Mouse (Mus musculus): ENCODE measurements around the gene Tapbpl. TPM values are rescaled to one million over a fixed set of nuclear protein-coding genes. Genes with fewer than 3 reads are reported as not detected.
"Not testable (repeated sequence)": the region's sequence is repeated elsewhere in the genome, so short reads cannot be mapped to it uniquely, and the experiment has no call there.

Tapbpl gene
- polyA plus RNA-seq (2012; rRNA removed) = 6.3 TPM in 2 replicates

- WGBS = 3% methylated on average over 16 of the region's 16 CpGs
- peak; percentile 67 to 71 for DNase-seq
- Histone ChIP-seq H3K4me3 (replicated peaks; ENCODE audit: insufficient read depth, low read depth, low read length) (peak within 1 kb of the TSS; percentile 74), H3K27ac (ENCODE audit: insufficient read depth, low read length) (peak within 1 kb of the TSS; percentile 85), H3K27me3 (ENCODE audit: control insufficient read depth, insufficient read depth, low read length) (no peaks in the 10 kb centered on the region), H3K4me1 (ENCODE audit: control insufficient read depth, insufficient read depth, low read length) (peaks cover 9% of the 10 kb centered on the region; the same call in 1 of the 2 replicates)
- TF ChIP-seq POLR2A (IDR thresholded peaks at IDR 0.05; ENCODE audit: borderline replicate concordance, insufficient read depth, low read length) (peak; percentile 41; the same call in 1 of the 2 replicates), CTCF (IDR thresholded peaks at IDR 0.05; ENCODE audit: borderline replicate concordance, insufficient read depth, low read depth, low read length) (no peak)
Measured at GRCm38 (mm10) chr6:125231117-125232044, at the start of gene Tapbpl. Gene Tapbpl, minus strand, starts transcription at chr6:125231860.

GRCm38 (mm10) chr6:125279729-125280128 lies 48.1 kb upstream of the Tapbpl start:
- H3K4me3 ChIP-seq (replicated peaks; ENCODE audit: insufficient read depth, low read depth, low read length) = no peak overlapping the region
- 72% methylated on average over 8 of the region's 8 CpGs for WGBS
- no peak overlapping the region for H3K27ac ChIP-seq (ENCODE audit: insufficient read depth, low read length)
- TF ChIP-seq POLR2A (IDR thresholded peaks at IDR 0.05; ENCODE audit: borderline replicate concordance, insufficient read depth, low read length) (no peak), CTCF (IDR thresholded peaks at IDR 0.05; ENCODE audit: borderline replicate concordance, insufficient read depth, low read depth, low read length) (no peak)
- H3K27me3 ChIP-seq (ENCODE audit: control insufficient read depth, insufficient read depth, low read length) = no peaks in the 10 kb centered on the region
- no peaks in the 10 kb centered on the region for H3K4me1 ChIP-seq (ENCODE audit: control insufficient read depth, insufficient read depth, low read length)
- DNase-seq = no peak

DNA sequence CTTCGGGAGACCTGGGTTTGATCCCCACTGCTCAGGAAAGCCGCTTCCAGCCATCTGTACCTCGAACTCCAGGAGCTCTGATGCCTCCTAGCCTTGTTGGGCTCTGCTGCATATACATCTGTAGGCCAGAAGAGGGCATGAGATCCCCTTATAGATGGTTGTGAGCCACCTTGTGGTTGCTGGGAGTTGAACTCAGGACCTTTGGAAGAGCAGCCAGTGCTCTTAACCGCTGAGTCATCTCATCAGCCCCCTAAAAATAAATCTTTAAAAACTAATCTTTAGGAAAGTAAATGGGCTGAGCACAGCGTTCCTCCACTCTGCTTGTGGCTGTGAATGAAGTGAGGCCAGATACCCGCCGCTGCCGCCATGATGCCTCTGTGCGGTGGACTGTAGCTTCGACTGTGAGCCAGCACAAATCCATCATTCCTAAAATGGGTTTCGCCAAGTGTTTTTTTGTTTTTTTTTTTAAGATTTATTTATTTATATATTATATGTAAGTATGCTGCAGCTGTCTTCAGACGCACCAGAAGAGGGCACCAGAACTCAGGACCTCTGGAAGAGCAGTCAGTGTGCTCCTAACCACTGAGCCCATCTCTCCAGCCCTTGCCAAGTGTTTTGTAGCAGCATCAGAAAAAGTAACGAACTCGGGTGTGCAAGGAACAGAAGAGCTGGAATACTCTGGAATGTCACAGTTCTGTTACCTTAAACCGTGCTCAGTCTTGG lies 43.3 kb upstream of the Tapbpl start:
- Histone ChIP-seq H3K27me3 (ENCODE audit: control insufficient read depth, insufficient read depth, low read length) (no peaks in the 10 kb centered on the region), H3K27ac (ENCODE audit: insufficient read depth, low read length) (no peak overlapping the region), H3K4me1 (ENCODE audit: control insufficient read depth, insufficient read depth, low read length) (0 out of 2 replicates have a peak, but pooled peaks cover 3% of the 10 kb centered on the region), H3K4me3 (replicated peaks; ENCODE audit: insufficient read depth, low read depth, low read length) (no peak overlapping the region)
- TF ChIP-seq CTCF (IDR thresholded peaks at IDR 0.05; ENCODE audit: borderline replicate concordance, insufficient read depth, low read depth, low read length) = peak; percentile 24; the same call in 1 of the 2 replicates
- TF ChIP-seq POLR2A (IDR thresholded peaks at IDR 0.05; ENCODE audit: borderline replicate concordance, insufficient read depth, low read length) = no peak
- WGBS = 51% methylated on average over 15 of the region's 15 CpGs
- no peak for DNase-seq

DNA sequence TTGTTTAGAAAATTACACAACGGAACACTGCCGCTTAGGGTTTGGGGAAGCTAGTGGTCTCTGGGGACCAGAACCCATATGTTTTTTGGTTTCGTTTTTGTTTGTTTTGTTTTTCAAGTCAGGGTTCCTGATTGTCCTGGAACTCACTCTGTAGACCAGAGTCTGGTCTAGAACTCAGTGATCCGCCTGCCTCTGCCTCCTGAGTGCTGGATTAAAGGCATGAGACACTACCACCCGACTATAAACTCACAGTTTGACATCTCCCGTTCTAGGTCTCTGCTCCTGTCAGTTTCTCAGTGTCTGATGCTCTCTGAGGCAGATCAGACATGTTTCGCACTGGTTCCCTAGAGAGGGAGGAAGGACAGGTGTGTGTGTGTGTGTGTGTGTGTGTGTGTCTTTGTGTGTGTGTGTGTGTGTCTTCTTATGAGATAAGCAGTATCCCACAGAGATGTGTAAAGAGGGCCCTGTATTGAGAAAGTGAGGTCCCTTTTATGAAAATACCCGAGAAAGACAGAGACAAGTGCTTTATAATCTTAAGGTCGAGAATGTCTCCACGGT lies 40.6 kb upstream of the Tapbpl start:
- no peak for DNase-seq
- TF ChIP-seq CTCF (IDR thresholded peaks at IDR 0.05; ENCODE audit: borderline replicate concordance, insufficient read depth, low read depth, low read length) (no peak), POLR2A (IDR thresholded peaks at IDR 0.05; ENCODE audit: borderline replicate concordance, insufficient read depth, low read length) (no peak)
- Histone ChIP-seq H3K27me3 (ENCODE audit: control insufficient read depth, insufficient read depth, low read length) (no peaks in the 10 kb centered on the region), H3K4me3 (replicated peaks; ENCODE audit: insufficient read depth, low read depth, low read length) (no peak overlapping the region), H3K4me1 (ENCODE audit: control insufficient read depth, insufficient read depth, low read length) (0 out of 2 replicates have a peak, but pooled peaks cover 3% of the 10 kb centered on the region), H3K27ac (ENCODE audit: insufficient read depth, low read length) (no peak overlapping the region)
- 75% methylated on average over 10 of the region's 10 CpGs for WGBS

- TF ChIP-seq CTCF (IDR thresholded peaks at IDR 0.05; ENCODE audit: borderline replicate concordance, insufficient read depth, low read depth, low read length) (peak; percentile 96), POLR2A (IDR thresholded peaks at IDR 0.05; ENCODE audit: borderline replicate concordance, insufficient read depth, low read length) (no peak)
- 0 out of 2 replicates have a peak overlapping the region, but pooled peaks have one; percentile 10 for H3K27ac ChIP-seq (ENCODE audit: insufficient read depth, low read length)
- WGBS = 13% methylated on average over 17 of the region's 17 CpGs
- H3K27me3 ChIP-seq (ENCODE audit: control insufficient read depth, insufficient read depth, low read length) = no peaks in the 10 kb centered on the region
- peak; percentile 92 to 94 for DNase-seq
- H3K4me1 ChIP-seq (ENCODE audit: control insufficient read depth, insufficient read depth, low read length) = 0 out of 2 replicates have a peak, but pooled peaks cover 3% of the 10 kb centered on the region
- peak overlapping the region; percentile 11 for H3K4me3 ChIP-seq (replicated peaks; ENCODE audit: insufficient read depth, low read depth, low read length)
Measured at GRCm38 (mm10) chr6:125271455-125272227, 40.0 kb upstream of the Tapbpl start.

DNA sequence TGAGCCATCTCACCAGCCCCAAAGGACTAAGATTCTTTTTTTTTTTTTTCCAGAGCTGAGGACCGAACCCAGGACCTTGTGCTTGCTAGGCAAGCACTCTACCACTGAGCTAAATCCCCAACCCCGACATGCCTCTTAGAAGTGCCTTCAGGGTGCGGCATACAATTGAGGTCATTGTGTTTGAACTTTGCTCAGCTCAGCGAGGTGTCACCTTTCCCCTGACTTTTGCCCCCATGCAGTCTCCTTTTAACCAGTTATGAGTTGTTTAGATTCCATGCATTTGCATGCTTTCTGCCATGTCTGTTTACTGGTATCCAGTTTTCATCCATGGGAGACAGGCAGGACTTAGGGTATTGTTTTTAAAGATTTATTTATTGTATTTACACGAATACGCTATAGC lies 37.1 kb upstream of the Tapbpl start:
- 0 out of 2 replicates have a peak, but pooled peaks cover 3% of the 10 kb centered on the region for H3K4me1 ChIP-seq (ENCODE audit: control insufficient read depth, insufficient read depth, low read length)
- TF ChIP-seq CTCF (IDR thresholded peaks at IDR 0.05; ENCODE audit: borderline replicate concordance, insufficient read depth, low read depth, low read length) = no peak
- H3K27ac ChIP-seq (ENCODE audit: insufficient read depth, low read length) = no peak overlapping the region
- H3K27me3 ChIP-seq (ENCODE audit: control insufficient read depth, insufficient read depth, low read length) = no peaks in the 10 kb centered on the region
- WGBS = 54% methylated on average over 6 of the region's 6 CpGs
- H3K4me3 ChIP-seq (replicated peaks; ENCODE audit: insufficient read depth, low read depth, low read length) = no peak overlapping the region
- DNase-seq = no peak

- H3K27me3 ChIP-seq (ENCODE audit: control insufficient read depth, insufficient read depth, low read length) = no peaks in the 10 kb centered on the region
- no peak overlapping the region for H3K4me3 ChIP-seq (replicated peaks; ENCODE audit: insufficient read depth, low read depth, low read length)
- 0 out of 2 replicates have a peak, but pooled peaks cover 3% of the 10 kb centered on the region for H3K4me1 ChIP-seq (ENCODE audit: control insufficient read depth, insufficient read depth, low read length)
- 86% methylated on average over 3 of the region's 3 CpGs for WGBS
- DNase-seq = no peak
- H3K27ac ChIP-seq (ENCODE audit: insufficient read depth, low read length) = no peak overlapping the region
- no peak for TF ChIP-seq POLR2A (IDR thresholded peaks at IDR 0.05; ENCODE audit: borderline replicate concordance, insufficient read depth, low read length)
- TF ChIP-seq CTCF (IDR thresholded peaks at IDR 0.05; ENCODE audit: borderline replicate concordance, insufficient read depth, low read depth, low read length) = no peak
Measured at GRCm38 (mm10) chr6:125267469-125267868, 35.8 kb upstream of the Tapbpl start.

DNA sequence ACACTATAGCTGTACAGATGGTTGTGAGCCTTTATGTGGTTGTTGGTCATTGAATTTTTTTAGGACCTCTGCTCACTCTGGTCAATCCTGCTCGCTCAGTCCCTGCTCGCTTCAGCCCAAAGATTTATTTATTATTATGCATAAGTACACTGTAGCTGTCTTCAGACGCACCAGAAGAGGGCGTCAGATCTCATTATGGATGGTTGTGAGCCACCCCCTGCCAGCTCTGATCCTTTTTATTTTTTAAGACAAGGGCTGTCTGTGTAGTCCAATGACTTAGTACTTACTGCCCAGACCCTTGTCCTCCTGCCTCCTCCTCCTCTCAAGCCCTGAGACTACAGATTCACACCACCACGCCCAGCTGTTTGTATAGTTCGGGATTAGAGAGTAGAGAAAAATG lies 34.9 kb upstream of the Tapbpl start:
- H3K4me3 ChIP-seq (replicated peaks; ENCODE audit: insufficient read depth, low read depth, low read length); H3K27ac ChIP-seq (ENCODE audit: insufficient read depth, low read length); H3K27me3 ChIP-seq (ENCODE audit: control insufficient read depth, insufficient read depth, low read length); DNase-seq; H3K4me1 ChIP-seq (ENCODE audit: control insufficient read depth, insufficient read depth, low read length): not testable (repeated sequence)
- WGBS = 53% methylated on average over 6 of the region's 6 CpGs
